Mouse (Mus musculus): ENCODE data around the gene Col4a4.

The Col4a4 gene

GRCm38 (mm10) chr1:82410548-82410947, 176.1 kb downstream of the Col4a4 start:
- DNase-seq, result no peak

GRCm38 (mm10) chr1:82409271-82409670, 177.4 kb downstream of the Col4a4 start:
- DNase-seq, result no peak

- DNase-seq, result no peak
Measured at GRCm38 (mm10) chr1:82407786-82408185, 178.9 kb downstream of the Col4a4 start.

All from cerebellum, adult 11-12 months (tissue).